Mouse (Mus musculus): ENCODE results near the gene Vmn2r41.
A peak's percentile ranks its signal among the peaks of the same experiment; 100 is the strongest.
"Not testable (repeated sequence)": the region's sequence is repeated elsewhere in the genome, so short reads cannot be mapped to it uniquely, and the experiment has no call there.

Gene Vmn2r41

GRCm38 (mm10) chr7:8161554-8161953, at the start of gene Vmn2r41:
Gene Vmn2r41 (minus strand): TSS chr7:8161654.
- DNase-seq = not testable (repeated sequence)

GRCm38 (mm10) chr7:8200220-8200619, 38.8 kb upstream of the Vmn2r41 start, which contains the start of gene Vmn2r42:
Gene Vmn2r42 (minus strand): TSS chr7:8200320.
- not testable (repeated sequence) for DNase-seq

- DNase-seq = peak; percentile 43
These were observed 68.6 kb downstream of the Vmn2r41 start for GRCm38 (mm10) chr7:8092871-8093270.
